9 mouse cellular contexts compared by ENCODE assay signal in the genomic region with DNA sequence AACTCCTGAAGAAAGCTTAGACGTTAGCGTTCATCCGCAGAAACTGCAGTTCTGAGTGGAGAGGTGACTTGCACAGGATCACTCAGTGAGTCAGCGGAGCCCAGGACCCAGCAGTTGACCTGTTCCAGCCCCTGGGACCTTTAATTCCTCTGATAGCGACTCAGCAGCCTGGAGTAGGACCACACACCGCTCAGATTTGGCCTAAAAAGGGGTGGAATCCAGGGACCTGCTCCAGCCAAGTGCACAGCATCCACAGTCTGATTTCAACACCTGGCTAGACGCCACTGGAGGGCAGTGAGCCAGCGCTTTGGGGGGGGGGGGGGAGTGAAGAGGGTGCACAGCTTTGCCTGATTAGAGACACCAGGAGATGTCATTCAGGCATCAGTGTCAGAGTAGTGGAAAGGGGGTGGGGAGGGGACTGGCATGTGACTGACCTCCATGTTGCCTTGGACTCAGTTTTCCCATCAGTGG. TPM values are rescaled to one million over a fixed set of nuclear protein-coding genes. Genes with fewer than 3 reads are reported as not detected.
DNase-seq lines count a peak whose midpoint lies in the region; ATAC-seq and TF ChIP-seq lines count a peak whose summit lies in the region.
"Had no signal": no experiment of that assay in that cellular context is flagged by ENCODE, and none has a peak within 500 bp of the region (broad histone marks: within the 10 kb centered on the region; RNA-seq: fewer than 3 reads in every experiment).

No protein-coding gene starts in this region.

- H3K4me1 ChIP-seq in intestine, embryonic 15.5 days (replicated peaks), result peaks cover 10% of the 10 kb centered on the region
- 0 out of 2 replicates have a peak, but pooled peaks cover 10% of the 10 kb centered on the region for H3K4me1 ChIP-seq in intestine, postnatal 0 days (replicated peaks; ENCODE audit: control insufficient read depth, insufficient read depth, low read length)
- peaks cover 34% of the 10 kb centered on the region for H3K4me1 ChIP-seq in heart, embryonic 15.5 days (replicated peaks)
- no peaks in the 10 kb centered on the region for H3K4me1 ChIP-seq in midbrain, embryonic 16.5 days (ENCODE audit: control insufficient read depth, insufficient read depth, low read length)
- H3K4me1 ChIP-seq in midbrain, embryonic 15.5 days, result no peaks in the 10 kb centered on the region

- CTCF ChIA-PET in Patski (lab: Charles Lee), result interaction anchor here (1.4 kb wide), 1 partner anchor 26 kb away, joined by 3 read pairs; no protein-coding TSS in a partner anchor

- no peak overlapping the region for H3K9ac ChIP-seq in intestine, embryonic 15.5 days
- no peak overlapping the region for H3K9ac ChIP-seq in intestine, postnatal 0 days (ENCODE audit: low read depth, low read length)
- H3K9ac ChIP-seq in heart, embryonic 15.5 days, result no peak overlapping the region
- no peak overlapping the region for H3K9ac ChIP-seq in midbrain, embryonic 16.5 days (ENCODE audit: low read depth, low read length)
- H3K9ac ChIP-seq in midbrain, embryonic 15.5 days, result no peak overlapping the region
- H3K9ac ChIP-seq: liver, embryonic 14.5 days had no signal

- TF ChIP-seq CTCF in intestine, postnatal 0 days (IDR thresholded peaks at IDR 0.05; ENCODE audit: low read depth), result no peak
- no peak for TF ChIP-seq CTCF in Patski (IDR thresholded peaks at IDR 0.05)

- H3K4me3 ChIP-seq in intestine, embryonic 15.5 days (replicated peaks), result no peak overlapping the region
- no peak overlapping the region for H3K4me3 ChIP-seq in intestine, postnatal 0 days (ENCODE audit: low read depth, low read length)
- no peak overlapping the region for H3K4me3 ChIP-seq in heart, embryonic 15.5 days
- no peak overlapping the region for H3K4me3 ChIP-seq in midbrain, embryonic 16.5 days (ENCODE audit: low read depth, low read length)
- H3K4me3 ChIP-seq in midbrain, embryonic 15.5 days, result no peak overlapping the region

- in situ Hi-C loops in Patski (cut with MboI; ENCODE audit: low pct_unique_long_range_greater_than_20kb), result no loop called here

- peak; percentile 81 for DNase-seq in Patski (ENCODE audit: low read depth, low spot score)
- DNase-seq in lung, postnatal 36 days, result peak; percentile 59
- no peak for DNase-seq in thymus, postnatal 10 days (ENCODE audit: low spot score in 2 of 2)

- POLR2A ChIA-PET in Patski (lab: Charles Lee), result interaction anchor here (0.6 kb wide), 1 partner anchor 112 kb away, joined by 3 read pairs; no protein-coding TSS in a partner anchor

- ATAC-seq in intestine, embryonic 15.5 days, result peak; percentile 32
- ATAC-seq in intestine, postnatal 0 days, result no peak
- ATAC-seq in Patski, result peak; percentile 72
- ATAC-seq in heart, embryonic 15.5 days (replicated peaks; ENCODE audit: insufficient number of reproducible peaks, insufficient read depth, low FRiP score, low read depth), result peak; percentile 82
- ATAC-seq in midbrain, embryonic 16.5 days, result no peak
- no peak for ATAC-seq in midbrain, embryonic 15.5 days (replicated peaks)

- H3K36me3 ChIP-seq in intestine, embryonic 15.5 days, result no peaks in the 10 kb centered on the region
- H3K36me3 ChIP-seq in intestine, postnatal 0 days (ENCODE audit: control insufficient read depth, insufficient read depth), result no peaks in the 10 kb centered on the region
- H3K36me3 ChIP-seq in heart, embryonic 15.5 days, result no peaks in the 10 kb centered on the region
- no peaks in the 10 kb centered on the region for H3K36me3 ChIP-seq in midbrain, embryonic 16.5 days (ENCODE audit: control insufficient read depth, insufficient read depth, low read length)
- H3K36me3 ChIP-seq in midbrain, embryonic 15.5 days (replicated peaks), result no peaks in the 10 kb centered on the region

- H3K4me2 ChIP-seq in intestine, embryonic 15.5 days (replicated peaks), result no peak overlapping the region
- no peak overlapping the region for H3K4me2 ChIP-seq in intestine, postnatal 0 days (replicated peaks; ENCODE audit: low read depth)
- peak overlapping the region; percentile 14; the same call in 1 of the 2 replicates for H3K4me2 ChIP-seq in heart, embryonic 15.5 days
- H3K4me2 ChIP-seq in midbrain, embryonic 16.5 days (ENCODE audit: low read length), result no peak overlapping the region
- H3K4me2 ChIP-seq in midbrain, embryonic 15.5 days, result no peak overlapping the region

- 55% methylated on average over 8 of the region's 8 CpGs for WGBS in intestine, embryonic 15.5 days
- 52% methylated on average over 8 of the region's 8 CpGs for WGBS in intestine, postnatal 0 days
- 21% methylated on average over 8 of the region's 8 CpGs for WGBS in heart, embryonic 15.5 days
- 72% methylated on average over 8 of the region's 8 CpGs for WGBS in midbrain, embryonic 16.5 days
- 79% methylated on average over 8 of the region's 8 CpGs for WGBS in midbrain, embryonic 15.5 days

- no peaks in the 10 kb centered on the region for H3K27me3 ChIP-seq in intestine, embryonic 15.5 days (replicated peaks)
- H3K27me3 ChIP-seq in intestine, postnatal 0 days (replicated peaks; ENCODE audit: control insufficient read depth, insufficient read depth, low read length), result no peaks in the 10 kb centered on the region
- no peaks in the 10 kb centered on the region for H3K27me3 ChIP-seq in Patski
- no peaks in the 10 kb centered on the region for H3K27me3 ChIP-seq in heart, embryonic 15.5 days
- no peaks in the 10 kb centered on the region for H3K27me3 ChIP-seq in midbrain, embryonic 16.5 days (ENCODE audit: control insufficient read depth, insufficient read depth, low read depth, low read length)
- no peaks in the 10 kb centered on the region for H3K27me3 ChIP-seq in midbrain, embryonic 15.5 days (replicated peaks)

- H3K27ac ChIP-seq in intestine, embryonic 15.5 days, result no peak overlapping the region
- no peak overlapping the region for H3K27ac ChIP-seq in intestine, postnatal 0 days (ENCODE audit: low read depth, low read length)
- peak overlapping the region; percentile 84 for H3K27ac ChIP-seq in heart, embryonic 15.5 days
- no peak overlapping the region for H3K27ac ChIP-seq in midbrain, embryonic 16.5 days (ENCODE audit: low read length)
- H3K27ac ChIP-seq in midbrain, embryonic 15.5 days, result no peak overlapping the region
- H3K27ac ChIP-seq: liver, embryonic 14.5 days had no signal

- no peaks in the 10 kb centered on the region for H3K9me3 ChIP-seq in intestine, embryonic 15.5 days
- no peaks in the 10 kb centered on the region for H3K9me3 ChIP-seq in intestine, postnatal 0 days (ENCODE audit: control insufficient read depth)
- no peaks in the 10 kb centered on the region for H3K9me3 ChIP-seq in heart, embryonic 15.5 days (replicated peaks)
- no peaks in the 10 kb centered on the region for H3K9me3 ChIP-seq in midbrain, embryonic 16.5 days (replicated peaks; ENCODE audit: control insufficient read depth, low read length, poor library complexity, severe bottlenecking)
- no peaks in the 10 kb centered on the region for H3K9me3 ChIP-seq in midbrain, embryonic 15.5 days

RNA-seq across cellular contexts. Expression of a gene that starts 22.5 kb away (rescaled TPM):
- polyA plus RNA-seq in intestine, embryonic 15.5 days (2015; fragmentation: Nextera tagmentation; extraction: Ambion mirVana), result 83.4 and 90.2 TPM in 2 replicates
- polyA plus RNA-seq in intestine, postnatal 0 days (2015; fragmentation: Nextera tagmentation; extraction: Ambion mirVana), result 40.0 and 40.4 TPM in 2 replicates
- 113 TPM for polyA plus RNA-seq in Patski (2021)
- 208 and 228 TPM in 2 replicates for polyA plus RNA-seq in heart, embryonic 15.5 days (2015; fragmentation: Nextera tagmentation; extraction: Ambion mirVana)
- polyA plus RNA-seq in midbrain, embryonic 16.5 days (2015; fragmentation: Nextera tagmentation; extraction: Ambion mirVana), result 7.0 and 7.1 TPM in 2 replicates
- 10.1 and 12.4 TPM in 2 replicates for polyA plus RNA-seq in midbrain, embryonic 15.5 days (2015; fragmentation: Nextera tagmentation; extraction: Ambion mirVana)

Comparison
In these comparisons a context has a peak if more than half of its experiments do, and no peak if none do; other contexts are left out.
1. ATAC-seq: peak in intestine, embryonic 15.5 days (single experiment), Patski (single experiment) and heart, embryonic 15.5 days (single experiment); none in intestine, postnatal 0 days (single experiment), midbrain, embryonic 16.5 days (single experiment) and midbrain, embryonic 15.5 days (single experiment).
2. DNase-seq: peak in Patski (single experiment) and lung, postnatal 36 days (single experiment); none in thymus, postnatal 10 days (0 of 2).